Mouse (Mus musculus) left cerebral cortex, adult 18-20 months (tissue): Measurements from ENCODE around the gene Gm49403. TPM values are rescaled to one million over a fixed set of nuclear protein-coding genes. Genes with fewer than 3 reads are reported as not detected.

Experiments
- DNase-seq, 2 experiments: peaks; one replicate each; pipeline ENCODE4 v3.0.0; 2021 to 2022; ENCODE audit warnings: low spot score in 2 of 2, mixed read lengths in 1 of 2
- microRNA-seq, 2 experiments: library from miRNA; unstranded; fragments of <30 nt; microRNA quantifications; one replicate each; pipeline ENCODE4 v1.2.0; 2021
- total RNA-seq, 2 experiments: library from RNA; stranded (reverse); gene quantifications; 2 replicates each; pipeline ENCODE4 v1.2.3; 2021

The Gm49403 gene
- total RNA-seq, 2 experiments from 2014 or later: not detected

GRCm38 (mm10) chr19:8908531-8908930, 24.8 kb downstream of the Gm49403 start:
- no peak for DNase-seq

GRCm38 (mm10) chr19:8911810-8912209, 28.1 kb downstream of the Gm49403 start:
- DNase-seq: peak in 1 of 2 experiments; percentile 53

DNA sequence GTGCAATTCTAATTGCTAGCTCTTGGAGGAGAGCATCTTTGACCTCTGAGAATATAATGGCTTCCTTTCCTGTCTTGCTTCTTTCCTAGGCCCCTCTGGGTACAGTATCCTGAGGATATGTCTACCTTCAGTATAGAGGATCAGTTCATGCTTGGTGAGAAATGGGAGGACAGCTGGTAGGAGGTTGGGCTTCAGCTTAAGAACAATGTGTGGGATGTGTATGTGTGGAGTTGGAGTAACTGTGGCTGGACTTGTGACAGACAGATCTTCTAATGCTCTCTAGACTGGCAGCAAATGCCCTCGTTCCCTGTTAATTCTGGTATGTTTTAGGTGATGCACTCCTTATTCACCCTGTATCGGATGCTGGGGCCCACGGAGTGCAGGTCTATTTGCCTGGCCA, 30.5 kb downstream of the Gm49403 start:
- peak in 1 of 2 experiments; percentile 54 for DNase-seq

DNA sequence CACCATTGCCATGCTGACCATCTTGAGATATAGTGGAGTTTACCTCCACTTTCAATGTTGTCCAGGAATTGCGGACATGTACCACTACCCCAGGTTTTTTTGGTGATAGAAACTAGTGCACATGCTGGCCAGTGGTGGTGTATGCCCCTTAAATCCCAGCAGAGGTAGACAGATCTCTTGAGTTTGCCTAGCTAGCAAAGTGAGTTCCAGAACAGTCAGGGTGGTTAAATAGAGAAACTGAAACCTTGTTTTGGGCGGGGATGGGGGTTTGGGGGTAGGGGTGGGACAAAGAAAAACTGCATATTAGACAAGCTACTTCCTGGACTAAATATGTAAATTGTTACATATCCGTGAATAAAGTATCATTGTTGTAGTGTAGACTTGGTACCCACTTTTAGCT, 35.3 kb downstream of the Gm49403 start:
- DNase-seq: no peak

DNA sequence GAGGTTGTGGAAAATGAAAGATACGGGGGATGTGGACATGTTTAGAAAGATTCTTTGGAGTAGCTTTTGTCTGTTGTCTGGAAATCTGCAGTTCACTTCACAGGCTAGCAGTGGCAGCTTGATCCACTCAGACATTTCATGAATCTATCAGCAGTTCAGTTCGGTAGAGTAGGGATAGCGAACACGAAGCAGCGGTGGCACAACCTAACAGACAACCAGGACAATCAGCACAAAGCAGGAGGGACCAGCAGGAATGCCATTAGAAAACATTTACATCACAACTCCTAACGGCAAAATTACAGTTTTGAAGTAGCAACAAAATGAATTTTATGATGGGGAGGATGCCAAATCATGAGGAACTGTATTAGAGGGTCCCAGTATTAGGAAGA, 35.9 kb downstream of the Gm49403 start:
- DNase-seq: no peak

GRCm38 (mm10) chr19:8920073-8920736, 36.5 kb downstream of the Gm49403 start, which contains the start of gene B3gat3:
Gene B3gat3, plus strand, starts transcription at chr19:8920374.
- DNase-seq: peak; percentile 95 to 96

- DNase-seq: no peak
Measured at GRCm38 (mm10) chr19:8920836-8921291, 37.1 kb downstream of the Gm49403 start.

GRCm38 (mm10) chr19:8921741-8922140, 38.0 kb downstream of the Gm49403 start:
- no peak for DNase-seq

DNA sequence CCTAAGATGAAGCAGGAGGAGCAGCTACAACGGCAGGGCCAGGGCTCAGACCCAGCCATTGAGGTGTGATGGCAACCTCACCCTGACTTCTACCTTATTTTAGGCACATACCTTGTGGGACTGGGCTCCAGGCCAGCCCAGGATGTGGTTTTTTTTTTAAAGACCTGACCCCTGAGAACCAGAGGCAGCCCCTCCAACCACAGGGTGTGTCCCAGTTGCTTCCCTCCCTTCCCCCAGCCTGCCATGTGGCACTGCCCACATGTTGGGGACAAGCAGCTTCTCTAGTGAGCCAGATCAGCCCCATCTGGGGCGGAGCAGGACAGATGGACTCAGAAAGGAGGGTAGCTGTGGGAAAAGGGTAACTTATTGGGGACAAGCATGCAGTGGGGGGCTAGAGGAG, 43.0 kb downstream of the Gm49403 start:
- no peak for DNase-seq

- DNase-seq: no peak
Measured at GRCm38 (mm10) chr19:8927891-8928525, 44.3 kb downstream of the Gm49403 start.

DNA sequence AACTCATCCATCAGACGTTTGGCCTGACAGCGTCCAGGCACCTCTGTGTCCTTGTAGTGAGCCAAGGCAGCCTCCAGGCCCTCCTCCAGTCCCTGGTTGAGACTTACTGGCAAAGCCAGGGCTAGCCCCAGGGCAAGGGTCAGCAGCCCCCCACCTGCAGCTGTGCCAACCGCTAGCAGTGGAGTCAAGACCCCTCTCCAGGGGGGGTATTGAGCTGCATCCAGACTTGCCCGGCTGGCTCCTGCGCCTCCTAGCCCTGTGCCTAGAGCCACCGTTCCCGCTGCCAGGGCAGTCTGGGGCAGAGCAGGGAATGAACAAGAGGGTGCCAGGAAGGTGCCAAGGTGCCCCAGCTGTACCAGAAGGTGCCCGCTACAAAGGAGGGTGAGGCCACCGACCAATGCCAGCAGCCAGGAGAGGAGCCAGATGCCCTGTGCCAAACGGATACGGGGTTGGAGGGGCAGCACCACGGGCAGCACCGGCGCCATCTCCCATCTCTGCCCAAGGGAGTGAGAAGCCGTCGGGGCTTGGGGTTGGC, 45.0 kb downstream of the Gm49403 start:
- DNase-seq: no peak

DNA sequence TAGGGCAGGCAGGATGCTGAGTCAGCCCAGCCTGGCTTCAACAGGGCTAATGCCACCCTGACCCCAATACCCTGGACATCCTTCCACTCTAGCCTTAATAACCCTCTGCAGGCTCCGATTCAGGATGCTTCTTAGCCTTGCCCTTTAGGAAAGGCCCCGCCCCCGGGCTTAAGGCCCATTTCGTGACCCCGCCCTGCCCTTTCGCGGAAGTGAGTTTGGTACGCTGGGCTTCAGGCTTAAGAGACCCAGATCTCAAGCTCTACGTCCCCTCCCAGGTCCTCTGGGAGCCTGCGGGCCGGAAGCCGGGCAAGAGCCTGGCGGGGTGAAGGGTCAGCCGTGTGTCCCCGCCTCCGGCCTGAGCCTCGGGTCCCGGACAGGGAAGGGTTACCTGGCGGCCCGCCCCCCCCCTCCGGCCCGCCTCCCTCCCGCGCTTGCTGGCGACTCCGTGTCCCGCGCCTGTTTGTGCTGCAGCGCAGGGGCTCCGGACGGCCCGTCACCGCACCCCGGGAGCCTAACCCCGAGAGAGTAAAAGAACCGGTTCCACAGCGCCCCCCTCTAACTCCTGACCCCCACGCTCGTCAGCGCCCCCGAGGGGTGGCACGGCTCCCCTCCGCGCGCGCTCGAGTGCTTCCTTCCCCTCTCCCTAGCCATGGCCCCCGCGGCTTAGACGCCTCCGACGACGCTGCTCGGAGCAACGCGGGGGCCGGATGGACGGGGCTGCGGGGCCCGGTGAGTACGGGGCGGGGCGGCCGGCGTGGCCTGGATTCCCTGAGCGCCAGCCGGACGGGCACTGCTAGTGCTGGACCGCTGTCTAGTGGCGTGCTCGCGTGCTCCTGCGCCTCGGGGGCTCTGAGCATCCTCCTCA, 45.7 kb downstream of the Gm49403 start, which contains the start of the genes Rom1 and Eml3:
Gene Rom1, minus strand, starts transcription at position 133 of the 865 bp plus-strand sequence.
Gene Eml3, plus strand, starts transcription at position 329 of the 865 bp plus-strand sequence.
- DNase-seq: peak in 1 of 2 experiments; percentile 41

GRCm38 (mm10) chr19:8930117-8930516, 46.4 kb downstream of the Gm49403 start:
- DNase-seq: no peak

- DNase-seq: no peak
Measured at GRCm38 (mm10) chr19:8930771-8931170, 47.0 kb downstream of the Gm49403 start.

DNA sequence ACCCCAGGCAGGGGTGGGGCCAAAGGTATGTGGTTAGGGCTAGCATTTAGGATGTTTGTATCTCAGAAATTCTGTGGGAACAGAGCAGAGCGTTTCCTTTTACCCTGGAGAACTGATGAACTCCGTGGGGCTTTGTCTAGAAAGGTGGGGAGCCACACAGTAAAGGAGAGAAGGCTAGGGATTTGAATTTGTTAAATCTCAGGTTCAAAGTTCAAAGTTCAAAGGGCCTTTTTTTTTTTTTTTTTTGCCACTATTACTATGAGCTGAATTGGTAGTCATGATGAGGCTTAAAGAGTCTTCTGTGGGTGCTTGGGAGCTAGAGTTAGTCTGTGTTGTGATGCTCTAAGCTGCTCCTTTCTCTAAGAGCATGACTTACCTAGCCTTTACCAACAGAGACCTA, 53.0 kb downstream of the Gm49403 start:
- no peak for DNase-seq

Small RNA genes lying within 50 kb of the gene (microRNA-seq; reads per million reads assigned to microRNA genes)
- gene Mir5136: 0.25 to 0.42 reads per million in 2 experiments

Other genes with a start within 250 kb of the Gm49403 start
- gene Chrm1, start 220.1 kb upstream of the Gm49403 start, total RNA-seq: 100 to 1,000 TPM; 141 to 144 TPM
- 100 to 1,000 TPM; 148 to 152 TPM for gene Slc3a2, start 160.6 kb upstream of the Gm49403 start, total RNA-seq
- gene Wdr74, start 148.1 kb upstream of the Gm49403 start, total RNA-seq: 10 to 100 TPM; 46.9 to 50.5 TPM
- 1 to 10 TPM in 1 of 2 experiments, under 1 TPM in 1; 0.94 to 1.5 TPM for gene 1700092M07Rik, start 143.2 kb upstream of the Gm49403 start, total RNA-seq
- 10 to 100 TPM; 70.1 to 72.7 TPM for gene Stx5a, start 142.5 kb upstream of the Gm49403 start, total RNA-seq
- 10 to 100 TPM; 78.1 to 88.5 TPM for gene Nxf1, start 126.9 kb upstream of the Gm49403 start, total RNA-seq
- gene Tmem223, start 112.9 kb upstream of the Gm49403 start, total RNA-seq: 10 to 100 TPM; 57.3 to 63.7 TPM
- gene Tmem179b, start 109.5 kb upstream of the Gm49403 start, total RNA-seq: 1 to 10 TPM; 7.6 to 7.8 TPM
- gene Taf6l, start 97.5 kb upstream of the Gm49403 start, total RNA-seq: 10 to 100 TPM; 13.7 to 15.9 TPM
- gene Polr2g, start 85.4 kb upstream of the Gm49403 start, total RNA-seq: 100 to 1,000 TPM; 106 to 107 TPM
- gene Zbtb3, start 81.4 kb upstream of the Gm49403 start, total RNA-seq: 1 to 10 TPM; 5.5 to 6.0 TPM
- gene Ttc9c, start 64.6 kb upstream of the Gm49403 start, total RNA-seq: 10 to 100 TPM; 38.7 to 42.4 TPM
- gene Hnrnpul2, start 63.9 kb upstream of the Gm49403 start, total RNA-seq: 100 to 1,000 TPM; 123 to 127 TPM
- gene AC129217.1, start 54.2 kb upstream of the Gm49403 start, total RNA-seq: 1 to 10 TPM in 1 of 2 experiments, not detected in 1; 2.3 TPM
- gene Bscl2, start 46.5 kb upstream of the Gm49403 start, total RNA-seq: 100 to 1,000 TPM in 1 of 2 experiments, 10 to 100 TPM in 1; 98.1 to 112 TPM
- 100 to 1,000 TPM; 181 to 184 TPM for gene Gng3, start 44.7 kb upstream of the Gm49403 start, total RNA-seq
- 1 to 10 TPM; 1.2 to 1.7 TPM for gene Lrrn4cl, start 33.2 kb upstream of the Gm49403 start, total RNA-seq
- 10 to 100 TPM; 91.4 to 96.7 TPM for gene Ubxn1, start 12.4 kb upstream of the Gm49403 start, total RNA-seq
- gene Uqcc3, start 3.0 kb upstream of the Gm49403 start, total RNA-seq: 10 to 100 TPM; 29.7 to 37.1 TPM
- 1 to 10 TPM; 8.2 TPM for gene Lbhd1, start 198 bp upstream of the Gm49403 start, total RNA-seq
- gene 1810009A15Rik, start 4.9 kb downstream of the Gm49403 start, total RNA-seq: 10 to 100 TPM; 20.2 to 23.0 TPM
- 1 to 10 TPM; 2.1 to 3.8 TPM for gene Gm49416, start 5.0 kb downstream of the Gm49403 start, total RNA-seq
- 10 to 100 TPM; 23.9 to 24.6 TPM for gene Ints5, start 9.1 kb downstream of the Gm49403 start, total RNA-seq
- gene Ganab, start 14.1 kb downstream of the Gm49403 start, total RNA-seq: 10 to 100 TPM; 93.2 to 93.8 TPM
- 100 to 1,000 TPM; 188 to 189 TPM for gene B3gat3, start 36.4 kb downstream of the Gm49403 start, total RNA-seq
- 1 to 10 TPM; 6.4 to 7.6 TPM for gene Rom1, start 45.4 kb downstream of the Gm49403 start, total RNA-seq
- 10 to 100 TPM in 1 of 2 experiments, 1 to 10 TPM in 1; 9.0 to 11.5 TPM for gene Eml3, start 45.6 kb downstream of the Gm49403 start, total RNA-seq
- 10 to 100 TPM; 49.6 to 49.8 TPM for gene Mta2, start 57.9 kb downstream of the Gm49403 start, total RNA-seq
- 10 to 100 TPM; 22.5 to 23.7 TPM for gene Tut1, start 69.9 kb downstream of the Gm49403 start, total RNA-seq
- gene Eef1g, start 83.1 kb downstream of the Gm49403 start, total RNA-seq: 100 to 1,000 TPM; 251 to 256 TPM
- 10 to 100 TPM; 18.6 to 23.5 TPM for gene Ahnak, start 105.4 kb downstream of the Gm49403 start, total RNA-seq
- gene Scgb1a1, start 204.0 kb downstream of the Gm49403 start, total RNA-seq: not detected